Mouse (Mus musculus): Measurements from ENCODE around the gene Dcx. TPM values are rescaled to one million over a fixed set of nuclear protein-coding genes. Genes with fewer than 3 reads are reported as not detected.

The Dcx gene
- polyA plus RNA-seq, 1 experiment: not detected

DNA sequence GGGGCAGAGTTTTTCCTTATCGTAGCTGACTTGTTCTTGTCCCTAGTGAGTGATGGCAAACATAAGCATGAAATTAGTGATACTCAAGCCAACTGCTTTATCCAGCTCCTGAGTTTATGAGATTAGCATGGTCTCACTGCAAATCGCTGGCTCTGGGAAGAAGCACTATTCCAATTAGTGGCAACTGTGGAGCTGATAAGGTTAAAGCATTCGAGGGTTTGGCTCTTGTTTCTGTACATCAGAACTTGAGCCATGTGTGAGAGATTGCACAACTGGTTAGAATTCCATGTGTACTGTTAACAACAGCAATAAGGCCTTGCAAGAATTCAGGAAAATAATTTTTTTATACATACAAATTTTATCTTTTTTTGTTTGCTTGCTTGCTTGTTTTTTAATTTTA lies 39.9 kb downstream of the Dcx start:
- Histone ChIP-seq H3K27ac (ENCODE audit: insufficient read depth, low read length) (no peak overlapping the region), H3K9ac (ENCODE audit: low read depth, poor library complexity, severe bottlenecking) (no peak overlapping the region), H3K36me3 (ENCODE audit: control insufficient read depth, insufficient read depth, low read length, poor library complexity, severe bottlenecking) (no peaks in the 10 kb centered on the region), H3K4me3 (ENCODE audit: low read depth, low read length) (no peak overlapping the region), H3K27me3 (ENCODE audit: control insufficient read depth, insufficient read depth, low read length, poor library complexity, severe bottlenecking) (no peaks in the 10 kb centered on the region), H3K4me1 (ENCODE audit: control insufficient read depth, insufficient read depth, low read length) (no peaks in the 10 kb centered on the region), H3K9me3 (replicated peaks; ENCODE audit: control insufficient read depth, insufficient read depth, low read length, poor library complexity, severe bottlenecking) (no peaks in the 10 kb centered on the region)
- no peak for TF ChIP-seq CTCF (IDR thresholded peaks at IDR 0.05; ENCODE audit: low read depth, low read length)

DNA sequence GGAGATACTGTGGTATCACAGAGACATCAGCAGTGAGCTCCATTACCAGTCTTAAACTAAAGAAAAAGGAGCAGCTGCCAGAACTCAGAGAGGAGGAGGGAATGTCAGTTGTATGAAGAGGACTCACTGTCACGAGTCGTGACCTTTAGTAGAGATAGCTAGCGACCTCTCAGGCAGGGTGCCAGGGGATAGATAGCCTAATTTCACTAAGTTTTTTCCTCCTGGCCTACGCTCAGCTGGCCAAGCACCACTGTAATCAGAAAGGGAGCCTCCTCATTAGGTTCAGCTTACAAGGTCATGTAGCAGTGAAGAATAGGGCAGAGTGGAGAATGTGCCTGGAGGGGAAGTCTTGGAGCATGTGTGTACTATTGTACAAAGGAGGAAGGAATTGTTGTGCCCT lies 47.3 kb downstream of the Dcx start:
- no peaks in the 10 kb centered on the region for H3K27me3 ChIP-seq (ENCODE audit: control insufficient read depth, insufficient read depth, low read length, poor library complexity, severe bottlenecking)

DNA sequence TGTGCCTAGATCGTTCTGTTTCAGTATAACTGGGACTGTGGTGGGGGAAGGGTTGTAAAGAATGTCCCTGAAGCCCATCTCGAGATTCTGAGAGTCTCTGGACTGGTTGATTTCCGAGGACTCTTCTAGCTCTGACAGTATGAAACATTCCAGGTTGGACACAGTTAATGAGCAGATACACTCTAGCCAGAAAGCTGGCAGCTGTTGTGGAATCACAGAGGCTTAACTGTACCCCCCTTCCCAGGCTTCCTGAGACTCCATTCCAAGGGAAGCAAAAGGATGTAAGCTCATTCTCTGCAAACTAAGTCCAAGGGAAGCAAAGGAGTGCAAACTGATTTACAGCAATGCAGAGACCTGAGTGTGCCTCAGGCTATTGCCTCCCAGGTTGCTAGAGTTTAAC lies 48.2 kb downstream of the Dcx start:
- Histone ChIP-seq H3K27me3 (ENCODE audit: control insufficient read depth, insufficient read depth, low read length, poor library complexity, severe bottlenecking) (no peaks in the 10 kb centered on the region), H3K9me3 (replicated peaks; ENCODE audit: control insufficient read depth, insufficient read depth, low read length, poor library complexity, severe bottlenecking) (no peaks in the 10 kb centered on the region), H3K4me1 (ENCODE audit: control insufficient read depth, insufficient read depth, low read length) (no peaks in the 10 kb centered on the region), H3K4me3 (ENCODE audit: low read depth, low read length) (no peak overlapping the region), H3K9ac (ENCODE audit: low read depth, poor library complexity, severe bottlenecking) (no peak overlapping the region), H3K36me3 (ENCODE audit: control insufficient read depth, insufficient read depth, low read length, poor library complexity, severe bottlenecking) (no peaks in the 10 kb centered on the region), H3K27ac (ENCODE audit: insufficient read depth, low read length) (no peak overlapping the region)
- TF ChIP-seq EP300 (IDR thresholded peaks at IDR 0.05; ENCODE audit: insufficient read depth, low read depth, low read length) (no peak), CTCF (IDR thresholded peaks at IDR 0.05; ENCODE audit: low read depth, low read length) (no peak), POLR2A (IDR thresholded peaks at IDR 0.05; ENCODE audit: insufficient read depth, low read length) (no peak)

More for the DNA sequence above, 47.3 kb downstream of the Dcx start:
- Histone ChIP-seq H3K4me3 (ENCODE audit: low read depth, low read length) (no peak overlapping the region), H3K27ac (ENCODE audit: insufficient read depth, low read length) (no peak overlapping the region), H3K4me1 (ENCODE audit: control insufficient read depth, insufficient read depth, low read length) (no peaks in the 10 kb centered on the region), H3K36me3 (ENCODE audit: control insufficient read depth, insufficient read depth, low read length, poor library complexity, severe bottlenecking) (no peaks in the 10 kb centered on the region), H3K9me3 (replicated peaks; ENCODE audit: control insufficient read depth, insufficient read depth, low read length, poor library complexity, severe bottlenecking) (no peaks in the 10 kb centered on the region), H3K9ac (ENCODE audit: low read depth, poor library complexity, severe bottlenecking) (no peak overlapping the region)
- no peak for TF ChIP-seq EP300 (IDR thresholded peaks at IDR 0.05; ENCODE audit: insufficient read depth, low read depth, low read length)
- no peak for TF ChIP-seq POLR2A (IDR thresholded peaks at IDR 0.05; ENCODE audit: insufficient read depth, low read length)
- no peak for TF ChIP-seq CTCF (IDR thresholded peaks at IDR 0.05; ENCODE audit: low read depth, low read length)

GRCm38 (mm10) chrX:143884299-143884698 lies 48.8 kb downstream of the Dcx start:
- Histone ChIP-seq H3K27ac (ENCODE audit: insufficient read depth, low read length) (no peak overlapping the region), H3K27me3 (ENCODE audit: control insufficient read depth, insufficient read depth, low read length, poor library complexity, severe bottlenecking) (no peaks in the 10 kb centered on the region), H3K36me3 (ENCODE audit: control insufficient read depth, insufficient read depth, low read length, poor library complexity, severe bottlenecking) (no peaks in the 10 kb centered on the region), H3K9ac (ENCODE audit: low read depth, poor library complexity, severe bottlenecking) (no peak overlapping the region), H3K9me3 (replicated peaks; ENCODE audit: control insufficient read depth, insufficient read depth, low read length, poor library complexity, severe bottlenecking) (no peaks in the 10 kb centered on the region), H3K4me1 (ENCODE audit: control insufficient read depth, insufficient read depth, low read length) (no peaks in the 10 kb centered on the region), H3K4me3 (ENCODE audit: low read depth, low read length) (no peak overlapping the region)
- TF ChIP-seq POLR2A (IDR thresholded peaks at IDR 0.05; ENCODE audit: insufficient read depth, low read length) (no peak), EP300 (IDR thresholded peaks at IDR 0.05; ENCODE audit: insufficient read depth, low read depth, low read length) (no peak), CTCF (IDR thresholded peaks at IDR 0.05; ENCODE audit: low read depth, low read length) (no peak)

GRCm38 (mm10) chrX:143881806-143882468 lies 51.2 kb downstream of the Dcx start:
- no peaks in the 10 kb centered on the region for H3K9me3 ChIP-seq (replicated peaks; ENCODE audit: control insufficient read depth, insufficient read depth, low read length, poor library complexity, severe bottlenecking)

GRCm38 (mm10) chrX:143879631-143880030 lies 53.5 kb downstream of the Dcx start:
- no peaks in the 10 kb centered on the region for H3K27me3 ChIP-seq (ENCODE audit: control insufficient read depth, insufficient read depth, low read length, poor library complexity, severe bottlenecking)
- H3K27ac ChIP-seq (ENCODE audit: insufficient read depth, low read length): no peak overlapping the region
- no peak overlapping the region for H3K4me3 ChIP-seq (ENCODE audit: low read depth, low read length)
- TF ChIP-seq POLR2A (IDR thresholded peaks at IDR 0.05; ENCODE audit: insufficient read depth, low read length) (no peak), EP300 (IDR thresholded peaks at IDR 0.05; ENCODE audit: insufficient read depth, low read depth, low read length) (no peak), CTCF (IDR thresholded peaks at IDR 0.05; ENCODE audit: low read depth, low read length) (no peak)
- no peak overlapping the region for H3K9ac ChIP-seq (ENCODE audit: low read depth, poor library complexity, severe bottlenecking)
- no peaks in the 10 kb centered on the region for H3K4me1 ChIP-seq (ENCODE audit: control insufficient read depth, insufficient read depth, low read length)
- no peaks in the 10 kb centered on the region for H3K9me3 ChIP-seq (replicated peaks; ENCODE audit: control insufficient read depth, insufficient read depth, low read length, poor library complexity, severe bottlenecking)
- no peaks in the 10 kb centered on the region for H3K36me3 ChIP-seq (ENCODE audit: control insufficient read depth, insufficient read depth, low read length, poor library complexity, severe bottlenecking)

More at GRCm38 (mm10) chrX:143881806-143882468, 51.2 kb downstream of the Dcx start:
- no peak overlapping the region for H3K27ac ChIP-seq (ENCODE audit: insufficient read depth, low read length)
- no peaks in the 10 kb centered on the region for H3K27me3 ChIP-seq (ENCODE audit: control insufficient read depth, insufficient read depth, low read length, poor library complexity, severe bottlenecking)
- H3K9ac ChIP-seq (ENCODE audit: low read depth, poor library complexity, severe bottlenecking): no peak overlapping the region
- H3K4me3 ChIP-seq (ENCODE audit: low read depth, low read length): no peak overlapping the region
- H3K36me3 ChIP-seq (ENCODE audit: control insufficient read depth, insufficient read depth, low read length, poor library complexity, severe bottlenecking): no peaks in the 10 kb centered on the region
- no peaks in the 10 kb centered on the region for H3K4me1 ChIP-seq (ENCODE audit: control insufficient read depth, insufficient read depth, low read length)
- TF ChIP-seq CTCF (IDR thresholded peaks at IDR 0.05; ENCODE audit: low read depth, low read length) (no peak), EP300 (IDR thresholded peaks at IDR 0.05; ENCODE audit: insufficient read depth, low read depth, low read length) (no peak), POLR2A (IDR thresholded peaks at IDR 0.05; ENCODE audit: insufficient read depth, low read length) (no peak)

Data from ES-Bruce4 (cell line).